Mouse (Mus musculus): ENCODE measurements around the gene Gstm5. TPM values are rescaled to one million over a fixed set of nuclear protein-coding genes. Genes with fewer than 3 reads are reported as not detected.

Gene Gstm5
- total RNA-seq (2023): not detected in 4 replicates

DNA sequence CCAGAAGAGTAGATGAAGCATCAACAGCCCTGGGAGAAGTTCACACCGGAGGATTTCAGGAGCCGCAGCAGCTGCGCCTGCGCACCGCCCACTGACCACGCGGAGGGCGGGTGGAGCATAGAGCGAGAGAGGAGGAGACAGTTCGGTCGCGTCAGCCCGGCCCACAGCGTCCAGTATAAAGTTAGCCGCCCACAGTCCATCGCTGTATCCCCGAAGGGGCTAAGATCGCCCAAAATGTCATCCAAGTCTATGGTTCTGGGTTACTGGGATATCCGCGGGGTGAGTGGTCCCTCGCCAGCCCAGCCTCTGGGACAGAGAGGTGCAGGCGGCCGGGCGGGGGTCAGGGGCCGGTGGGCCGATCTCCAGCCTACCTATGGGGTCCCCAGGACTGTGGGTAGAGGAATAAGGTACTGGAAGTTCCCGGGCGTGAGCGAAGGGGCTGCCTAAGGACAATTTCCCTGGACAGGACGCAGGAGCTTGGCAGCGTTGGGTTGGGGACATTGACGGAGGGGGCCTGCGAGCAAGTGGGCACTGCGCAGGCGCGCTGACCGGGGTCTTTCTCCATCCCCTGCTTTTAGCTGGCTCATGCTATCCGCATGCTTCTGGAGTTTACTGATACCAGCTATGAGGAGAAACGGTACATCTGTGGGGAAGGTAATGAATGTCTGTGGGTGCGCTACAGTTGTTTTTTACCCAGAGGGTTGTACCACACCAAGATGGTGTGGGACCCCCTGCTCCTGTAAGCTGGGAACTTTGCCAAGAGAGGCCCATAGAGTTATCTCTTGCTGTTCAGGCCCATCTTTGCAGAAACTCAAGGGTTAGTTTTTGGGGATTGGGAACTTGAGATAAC is at the start of gene Gstm5:
Gstm5 (plus strand) TSS at position 102 of the 850 bp plus-strand sequence.

GRCm38 (mm10) chr3:107877005-107877404 is 18.6 kb upstream of the Gstm5 start, which contains the start of gene Eps8l3:
Gene Eps8l3 (plus strand): TSS chr3:107877229.

GRCm38 (mm10) chr3:107931670-107932069 is 36.0 kb downstream of the Gstm5 start, which contains the start of gene Gstm7:
Gene Gstm7 (minus strand): TSS chr3:107931817.

DNA sequence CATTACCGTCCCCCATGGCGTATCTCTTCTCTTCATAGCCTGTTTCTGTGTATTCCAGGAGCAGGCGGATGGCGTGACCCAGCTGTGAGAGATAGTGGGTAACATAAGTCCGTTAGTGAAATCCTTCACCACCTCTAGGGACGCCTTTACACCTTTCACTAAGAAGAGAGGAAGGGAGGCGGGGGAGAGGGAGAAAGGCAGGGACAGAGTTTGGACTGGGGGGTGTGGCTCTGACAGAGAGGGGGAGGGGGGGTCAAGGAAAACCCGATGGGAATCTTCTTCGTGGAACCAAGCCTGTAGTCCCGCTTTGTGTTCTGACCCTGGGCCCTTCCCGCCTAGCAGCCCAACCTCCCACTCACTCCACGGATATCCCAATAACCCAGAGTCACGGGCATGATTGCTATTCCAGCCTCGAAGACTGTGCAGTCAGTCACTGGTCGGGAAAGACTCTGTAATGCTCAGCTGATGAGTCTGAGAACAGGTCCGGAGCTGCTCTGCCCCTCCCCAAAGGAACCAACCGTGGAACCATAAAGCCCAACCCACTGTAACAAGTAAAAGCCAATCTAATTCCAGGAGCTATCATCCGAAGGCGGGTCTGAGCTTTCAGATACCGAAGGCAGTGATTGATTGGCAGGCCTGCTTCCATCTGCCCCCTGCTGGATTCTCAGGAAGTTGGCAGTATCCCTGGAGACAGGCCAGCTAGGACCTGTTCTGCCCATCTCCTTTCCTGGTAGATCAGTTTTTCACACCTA is 47.8 kb downstream of the Gstm5 start, which contains the start of gene Gstm6:
Gstm6 (minus strand) TSS at position 511 of the 752 bp plus-strand sequence.

Other genes starting within 250 kb of the Gstm5 start
- 69.3 to 75.3 TPM (median 74.1 TPM) in 4 replicates for gene Ahcyl1, start 199.3 kb upstream of the Gstm5 start, total RNA-seq (2023)
- gene Csf1, start 135.4 kb upstream of the Gstm5 start, total RNA-seq (2023): 7.1 to 13.1 TPM (median 8.4 TPM) in 4 replicates
- not detected in 4 replicates for gene Eps8l3, start 18.6 kb upstream of the Gstm5 start, total RNA-seq (2023)
- gene Gstm7, start 36.0 kb downstream of the Gstm5 start, total RNA-seq (2023): 2.2 to 5.0 TPM (median 3.5 TPM) in 4 replicates
- gene Gstm6, start 47.9 kb downstream of the Gstm5 start, total RNA-seq (2023): not detected in 4 replicates
- not detected in 4 replicates for gene Gstm3, start 73.5 kb downstream of the Gstm5 start, total RNA-seq (2023)
- gene Gstm2, start 90.6 kb downstream of the Gstm5 start, total RNA-seq (2023): not detected in 4 replicates
- 10.8 to 17.9 TPM (median 14.0 TPM) in 4 replicates for gene Gstm1, start 122.2 kb downstream of the Gstm5 start, total RNA-seq (2023)
- 3.1 to 6.2 TPM (median 3.8 TPM) in 4 replicates for gene Gstm4, start 149.1 kb downstream of the Gstm5 start, total RNA-seq (2023)
- gene Ampd2, start 190.8 kb downstream of the Gstm5 start, total RNA-seq (2023): 21.9 to 28.4 TPM (median 26.9 TPM) in 4 replicates
- 0.51 to 0.72 TPM in 2 of 4 replicates, not detected in the others for gene Gnat2, start 197.0 kb downstream of the Gstm5 start, total RNA-seq (2023)

Data from B cell, adult 62 days (primary cell).